Mouse (Mus musculus): ENCODE measurements around the gene Ano10.

The Ano10 gene

GRCm38 (mm10) chr9:122296169-122296568 lies 1.9 kb upstream of the Ano10 start:
- in situ Hi-C loops (cut with MboI; ENCODE audit: unreplicated experiment in 2 of 2), result no loop called here

GRCm38 (mm10) chr9:122295396-122295795 lies 1.2 kb upstream of the Ano10 start:
- in situ Hi-C loops (cut with MboI; ENCODE audit: unreplicated experiment in 2 of 2), result no loop called here

GRCm38 (mm10) chr9:122293865-122294241 lies 370 bp downstream of the Ano10 start:
- in situ Hi-C loops (cut with MboI; ENCODE audit: unreplicated experiment in 2 of 2), result no loop called here

- in situ Hi-C loops (cut with MboI; ENCODE audit: unreplicated experiment in 2 of 2), result no loop called here
Observed at GRCm38 (mm10) chr9:122290192-122290591, 4.0 kb downstream of the Ano10 start.

- in situ Hi-C loops (cut with MboI; ENCODE audit: unreplicated experiment in 2 of 2), result no loop called here
Observed at GRCm38 (mm10) chr9:122288416-122288815, 5.8 kb downstream of the Ano10 start.

GRCm38 (mm10) chr9:122287526-122287925 lies 6.7 kb downstream of the Ano10 start:
- in situ Hi-C loops (cut with MboI; ENCODE audit: unreplicated experiment in 2 of 2), result no loop called here

- in situ Hi-C loops (cut with MboI; ENCODE audit: unreplicated experiment in 2 of 2), result no loop called here
Observed at GRCm38 (mm10) chr9:122285833-122286310, 8.4 kb downstream of the Ano10 start.

- in situ Hi-C loops (cut with MboI; ENCODE audit: unreplicated experiment in 2 of 2), result no loop called here
Observed at GRCm38 (mm10) chr9:122285146-122285832, 8.9 kb downstream of the Ano10 start.

- in situ Hi-C loops (cut with MboI; ENCODE audit: unreplicated experiment in 2 of 2), result no loop called here
Observed at GRCm38 (mm10) chr9:122284696-122285095, 9.5 kb downstream of the Ano10 start.

- in situ Hi-C loops (cut with MboI; ENCODE audit: unreplicated experiment in 2 of 2), result no loop called here
Observed at GRCm38 (mm10) chr9:122281004-122281403, 13.2 kb downstream of the Ano10 start.

- in situ Hi-C loops (cut with MboI; ENCODE audit: unreplicated experiment in 2 of 2), result no loop called here
Observed at GRCm38 (mm10) chr9:122276665-122277064, 17.6 kb downstream of the Ano10 start.

- in situ Hi-C loops (cut with MboI; ENCODE audit: unreplicated experiment in 2 of 2), result no loop called here
Observed at GRCm38 (mm10) chr9:122276134-122276533, 18.1 kb downstream of the Ano10 start.

- in situ Hi-C loops (cut with MboI; ENCODE audit: unreplicated experiment in 2 of 2), result no loop called here
Observed at GRCm38 (mm10) chr9:122274346-122274745, 19.9 kb downstream of the Ano10 start.

- in situ Hi-C loops (cut with MboI; ENCODE audit: unreplicated experiment in 2 of 2), result no loop called here
Observed at GRCm38 (mm10) chr9:122273879-122274278, 20.3 kb downstream of the Ano10 start.

- in situ Hi-C loops (cut with MboI; ENCODE audit: unreplicated experiment in 2 of 2), result no loop called here
Observed at GRCm38 (mm10) chr9:122271866-122272265, 22.4 kb downstream of the Ano10 start.

- in situ Hi-C loops (cut with MboI; ENCODE audit: unreplicated experiment in 2 of 2), result no loop called here
Observed at GRCm38 (mm10) chr9:122271318-122271717, 22.9 kb downstream of the Ano10 start.

GRCm38 (mm10) chr9:122270913-122271312 lies 23.3 kb downstream of the Ano10 start:
- in situ Hi-C loops (cut with MboI; ENCODE audit: unreplicated experiment in 2 of 2), result no loop called here

- in situ Hi-C loops (cut with MboI; ENCODE audit: unreplicated experiment in 2 of 2), result no loop called here
Observed at GRCm38 (mm10) chr9:122269256-122270041, 24.8 kb downstream of the Ano10 start.

- in situ Hi-C loops (cut with MboI; ENCODE audit: unreplicated experiment in 2 of 2), result no loop called here
Observed at GRCm38 (mm10) chr9:122265526-122266210, 28.6 kb downstream of the Ano10 start.

- in situ Hi-C loops (cut with MboI; ENCODE audit: unreplicated experiment in 2 of 2), result no loop called here
Observed at GRCm38 (mm10) chr9:122263140-122263539, 31.1 kb downstream of the Ano10 start.

- in situ Hi-C loops (cut with MboI; ENCODE audit: unreplicated experiment in 2 of 2), result no loop called here
Observed at GRCm38 (mm10) chr9:122254386-122254785, 39.8 kb downstream of the Ano10 start.
